Mouse (Mus musculus) liver, postnatal 0 days (tissue): Measurements from ENCODE around the gene Irf3. TPM values are rescaled to one million over a fixed set of nuclear protein-coding genes. Genes with fewer than 3 reads are reported as not detected.

Experiments used
- ATAC-seq: fragments of 200-750 bp; cut with Nextera tagmentation; 2 replicates; pipeline ENCODE4 v1.8.0; 2017; ENCODE audit warnings: mild to moderate bottlenecking, moderate library complexity
- DNase-seq: peaks from one replicate; pipeline ENCODE4 v3.0.0-alpha.2; 2016
- H3K27ac ChIP-seq: fragments of 300-500 bp; sonication (generic); 2 replicates; pipeline ENCODE4 v1.5.1; 2014; ENCODE audit warnings: antibody characterized with exemption, moderate library complexity, mild to moderate bottlenecking, low read depth
- H3K27me3 ChIP-seq: fragments of 300-500 bp; sonication (generic); 2 replicates; pipeline ENCODE4 v1.6.1; 2014; ENCODE audit warnings: low read length, control low read depth, mixed read lengths; ENCODE audit not compliant: insufficient read depth
- H3K36me3 ChIP-seq: fragments of 300-500 bp; sonication (generic); replicated peaks from 2 replicates; pipeline ENCODE4 v1.6.1; 2014; ENCODE audit warnings: mild to moderate bottlenecking, control low read depth, low read length, moderate library complexity, mixed read lengths; ENCODE audit not compliant: insufficient read depth
- H3K4me1 ChIP-seq: fragments of 300-500 bp; sonication (generic); 2 replicates; pipeline ENCODE4 v1.6.1; 2014; ENCODE audit warnings: antibody characterized with exemption, mild to moderate bottlenecking, control low read depth; ENCODE audit not compliant: insufficient read depth
- H3K4me2 ChIP-seq: fragments of 300-500 bp; sonication (generic); 2 replicates; pipeline ENCODE4 v1.6.1; 2014; ENCODE audit warnings: low read depth, mild to moderate bottlenecking, low read length, moderate library complexity, mixed read lengths
- H3K4me3 ChIP-seq: fragments of 300-500 bp; sonication (generic); 2 replicates; pipeline ENCODE4 v1.5.1; 2014; ENCODE audit warnings: low read depth, low read length
- H3K9ac ChIP-seq: fragments of 300-500 bp; sonication (generic); replicated peaks from 2 replicates; pipeline ENCODE4 v1.6.1; 2014; ENCODE audit warnings: mild to moderate bottlenecking, moderate library complexity
- H3K9me3 ChIP-seq: fragments of 300-500 bp; sonication (generic); 2 replicates; pipeline ENCODE4 v1.6.1; 2016; ENCODE audit warnings: mild to moderate bottlenecking, control low read depth, low read length, mixed read lengths
- CTCF ChIP-seq: sonication (generic); IDR thresholded peaks from 2 replicates; pipeline ENCODE4 v1.5.1; 2016; ENCODE audit warnings: antibody characterized with exemption, low read depth
- EP300 ChIP-seq: IDR thresholded peaks from 2 replicates; pipeline ENCODE4 v1.6.1; 2016; ENCODE audit warnings: antibody characterized with exemption, low read depth, mild to moderate bottlenecking
- WGBS: fragments of 180-500 bp; shearing (Covaris S2); extraction: QIAGEN DNeasy Blood & Tissue Kit; methylation state at CpG from one replicate; pipeline ENCODE4 v1.1.7; 2014; ENCODE audit not compliant: insufficient replicate concordance; 5-methylcytosine and 5-hydroxymethylcytosine counted together
- polyA plus RNA-seq: library from polyadenylated mRNA; unstranded; fragments of >200 nt; fragmentation: Nextera tagmentation; extraction: Ambion mirVana; gene quantifications from 2 replicates; pipeline ENCODE4 v1.2.1, GENCODE M21; 2015

The Irf3 gene
- polyA plus RNA-seq, 1 experiment from 2014 or later = 35.9 TPM

DNA sequence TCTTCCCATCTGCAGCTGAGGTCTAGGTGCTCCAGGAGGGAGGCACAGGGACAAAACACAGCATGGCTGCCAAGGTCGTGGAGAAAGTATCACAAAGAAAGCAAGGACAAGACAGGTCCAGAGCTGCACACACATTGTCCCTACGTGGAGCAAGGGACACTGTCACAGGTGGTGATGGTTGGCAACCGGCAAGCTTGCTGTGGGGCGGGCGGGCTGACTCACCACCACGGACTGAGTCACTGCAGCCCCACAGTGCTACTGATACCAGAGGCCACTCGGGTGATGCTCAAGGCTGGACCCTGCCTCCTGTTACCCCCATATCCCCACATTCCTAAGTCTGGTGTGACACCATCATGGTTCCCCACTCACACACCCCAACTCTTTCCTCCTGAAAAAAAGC, 5.0 kb downstream of the Irf3 start:
- H3K4me2 ChIP-seq = no peak overlapping the region
- TF ChIP-seq CTCF (no peak), EP300 (no peak)
- peaks cover 79% of the 10 kb centered on the region for H3K36me3 ChIP-seq
- H3K27ac ChIP-seq = no peak overlapping the region
- DNase-seq = no peak
- no peak overlapping the region for H3K4me3 ChIP-seq
- no peak for ATAC-seq
- H3K27me3 ChIP-seq = no peaks in the 10 kb centered on the region
- H3K4me1 ChIP-seq = peaks cover 12% of the 10 kb centered on the region
- H3K9ac ChIP-seq = no peak overlapping the region
- H3K9me3 ChIP-seq = no peaks in the 10 kb centered on the region
- 72% methylated on average over 7 of the region's 7 CpGs for WGBS

DNA sequence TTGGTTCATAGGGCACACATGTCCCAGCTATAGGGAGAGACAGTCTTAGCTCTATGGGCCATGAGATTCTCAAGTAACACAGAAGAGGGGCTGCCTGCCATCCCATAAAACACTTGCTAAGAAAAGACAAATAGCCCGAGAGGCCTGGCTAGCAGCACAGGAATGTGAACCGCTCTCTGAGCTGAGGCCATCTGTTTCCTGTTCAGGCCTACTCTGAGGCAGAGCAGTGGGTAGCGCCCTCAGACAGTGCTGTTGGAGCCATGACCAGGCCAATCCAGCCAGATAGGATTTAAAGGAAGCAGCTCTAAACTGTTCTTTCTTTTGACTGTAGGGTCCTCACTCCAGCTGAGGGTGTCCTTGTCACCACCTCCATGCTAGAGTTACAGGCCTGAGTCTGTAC, 7.1 kb downstream of the Irf3 start:
- no peak overlapping the region for H3K9ac ChIP-seq
- no peak for TF ChIP-seq CTCF
- TF ChIP-seq EP300 = no peak
- no peaks in the 10 kb centered on the region for H3K9me3 ChIP-seq
- DNase-seq (no peak), ATAC-seq (no peak)
- H3K36me3 ChIP-seq = peaks cover 97% of the 10 kb centered on the region
- no peaks in the 10 kb centered on the region for H3K27me3 ChIP-seq
- H3K27ac ChIP-seq = no peak overlapping the region
- no peak overlapping the region for H3K4me2 ChIP-seq
- H3K4me1 ChIP-seq = peaks cover 3% of the 10 kb centered on the region
- H3K4me3 ChIP-seq = no peak overlapping the region
- WGBS = 60% methylated on average over 3 of the region's 3 CpGs

DNA sequence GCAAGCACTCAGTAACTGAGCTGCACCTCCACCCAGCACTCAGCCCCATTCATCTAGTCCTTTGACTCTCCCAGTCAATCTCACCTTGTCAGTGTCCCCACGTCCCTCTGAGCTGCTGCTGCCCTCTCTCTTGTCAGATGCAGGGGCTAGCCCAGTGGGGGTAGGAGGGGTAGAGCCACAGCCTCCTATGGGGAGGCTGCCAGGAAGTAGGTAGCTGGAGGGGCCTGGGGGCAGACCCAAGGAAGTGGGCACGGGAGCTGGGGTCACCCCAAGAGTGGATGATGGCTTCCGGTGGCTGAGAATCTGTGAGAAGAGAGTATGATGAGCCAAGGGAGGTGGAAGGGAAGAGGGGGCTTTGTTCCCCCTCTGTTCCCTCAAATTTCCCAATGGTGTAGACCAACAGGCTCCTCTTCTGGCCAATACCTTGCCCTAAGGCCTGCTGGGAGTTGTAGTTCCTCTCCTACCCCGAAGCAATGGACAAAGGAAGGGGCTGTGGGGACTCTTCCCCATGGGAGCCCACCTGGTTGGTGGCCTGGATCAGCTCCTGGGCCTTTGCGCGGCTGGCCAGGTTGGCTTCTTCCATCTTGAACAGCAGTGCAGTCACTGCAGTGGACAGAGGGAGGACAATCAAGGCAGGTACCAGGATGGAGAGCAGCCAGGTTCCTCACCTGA, 8.0 kb downstream of the Irf3 start:
- Histone ChIP-seq H3K9me3 (no peaks in the 10 kb centered on the region), H3K9ac (no peak overlapping the region), H3K36me3 (peaks cover 93% of the 10 kb centered on the region), H3K27me3 (no peaks in the 10 kb centered on the region), H3K27ac (no peak overlapping the region), H3K4me2 (no peak overlapping the region), H3K4me3 (no peak overlapping the region), H3K4me1 (no peaks in the 10 kb centered on the region)
- ATAC-seq = no peak
- 71% methylated on average over 6 of the region's 6 CpGs for WGBS
- no peak for TF ChIP-seq EP300
- TF ChIP-seq CTCF = no peak
- DNase-seq = no peak

DNA sequence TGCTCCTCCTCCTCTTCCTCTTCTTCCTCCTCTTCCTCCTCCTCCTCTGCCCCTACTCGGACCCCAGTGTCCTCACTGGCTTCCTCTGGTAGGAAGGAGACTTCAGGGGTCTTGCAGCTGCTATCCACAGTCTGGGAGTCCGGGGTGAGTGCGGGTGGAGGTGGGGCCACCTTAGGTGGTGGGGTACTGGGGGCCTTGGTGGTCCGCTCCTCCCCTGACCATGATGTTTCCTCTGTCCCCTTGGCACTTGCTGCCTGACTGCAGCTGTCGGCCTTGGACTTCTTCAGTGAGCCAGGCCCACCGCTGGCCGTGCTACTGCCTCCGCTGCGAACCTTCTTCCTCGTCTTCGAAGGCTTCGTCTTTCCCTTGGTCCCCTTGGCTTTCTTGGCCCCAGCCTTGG, 9.1 kb downstream of the Irf3 start:
- Histone ChIP-seq H3K4me3 (no peak overlapping the region), H3K9me3 (no peaks in the 10 kb centered on the region), H3K4me1 (no peaks in the 10 kb centered on the region), H3K9ac (no peak overlapping the region), H3K36me3 (peaks cover 91% of the 10 kb centered on the region), H3K4me2 (no peak overlapping the region), H3K27ac (no peak overlapping the region), H3K27me3 (no peaks in the 10 kb centered on the region)
- WGBS = 89% methylated on average over 12 of the region's 12 CpGs
- DNase-seq = no peak
- TF ChIP-seq CTCF (no peak), EP300 (no peak)
- ATAC-seq = no peak

DNA sequence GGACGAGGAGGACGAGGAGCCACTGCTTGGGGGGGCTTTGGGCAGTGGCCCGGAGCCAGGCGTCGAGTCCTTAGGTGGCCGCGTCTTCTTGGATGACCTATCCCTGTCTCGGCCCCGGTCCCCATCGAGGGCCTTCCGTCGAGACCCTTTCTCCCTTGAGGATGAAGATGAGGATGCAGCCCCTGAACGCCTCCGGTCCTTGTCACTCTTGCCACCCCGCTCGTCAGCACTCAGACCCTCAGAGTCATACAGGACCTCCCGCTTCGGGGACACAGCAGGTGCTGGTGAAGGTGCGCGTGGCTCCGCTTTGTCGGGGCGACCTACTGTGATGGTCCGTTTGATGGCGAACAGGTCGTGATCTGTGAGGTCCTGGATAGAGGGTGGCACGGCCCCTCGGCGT, 9.7 kb downstream of the Irf3 start:
- 96% methylated on average over 29 of the region's 29 CpGs for WGBS
- ATAC-seq = no peak
- no peak overlapping the region for H3K4me3 ChIP-seq

DNA sequence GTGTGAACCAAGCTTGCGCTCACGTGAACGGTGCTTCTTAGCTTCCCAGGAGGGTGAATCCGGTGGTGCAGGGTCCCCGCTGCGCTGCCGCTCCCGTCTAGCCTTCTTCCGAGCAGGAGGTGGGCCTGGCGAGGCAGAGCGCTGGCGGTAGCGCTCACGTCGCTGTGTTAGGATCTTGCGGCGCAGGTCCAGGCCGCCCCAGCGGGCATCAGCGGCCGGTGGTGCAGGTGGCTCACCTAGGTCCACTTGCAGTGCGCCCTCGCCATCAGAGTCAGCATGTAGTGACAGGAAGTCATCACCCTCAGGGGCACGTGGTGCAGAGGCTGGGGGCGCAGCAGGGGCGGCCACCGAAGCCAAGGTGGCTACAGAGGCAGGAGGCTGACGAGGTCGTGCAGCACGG, 10.4 kb downstream of the Irf3 start:
- Histone ChIP-seq H3K27me3 (no peaks in the 10 kb centered on the region), H3K4me2 (no peak overlapping the region), H3K4me1 (no peaks in the 10 kb centered on the region), H3K9me3 (no peaks in the 10 kb centered on the region), H3K36me3 (peaks cover 90% of the 10 kb centered on the region), H3K9ac (no peak overlapping the region), H3K27ac (no peak overlapping the region), H3K4me3 (no peak overlapping the region)
- TF ChIP-seq CTCF (no peak), EP300 (no peak)
- WGBS = 94% methylated on average over 30 of the region's 30 CpGs
- ATAC-seq (no peak), DNase-seq (no peak)

More for the DNA sequence above, 9.7 kb downstream of the Irf3 start:
- no peak for DNase-seq
- no peak overlapping the region for H3K9ac ChIP-seq
- H3K9me3 ChIP-seq = no peaks in the 10 kb centered on the region
- H3K36me3 ChIP-seq = peaks cover 90% of the 10 kb centered on the region
- H3K4me1 ChIP-seq = no peaks in the 10 kb centered on the region
- no peaks in the 10 kb centered on the region for H3K27me3 ChIP-seq
- TF ChIP-seq EP300 = no peak
- TF ChIP-seq CTCF = no peak
- no peak overlapping the region for H3K4me2 ChIP-seq
- H3K27ac ChIP-seq = no peak overlapping the region
